Mouse (Mus musculus) ovary, postnatal 10 days (tissue): ENCODE results near the gene Nlgn1.

Experiments used
- DNase-seq: peaks from one replicate; pipeline ENCODE4 v3.0.0; 2022; ENCODE audit warnings: low spot score

The Nlgn1 gene

DNA sequence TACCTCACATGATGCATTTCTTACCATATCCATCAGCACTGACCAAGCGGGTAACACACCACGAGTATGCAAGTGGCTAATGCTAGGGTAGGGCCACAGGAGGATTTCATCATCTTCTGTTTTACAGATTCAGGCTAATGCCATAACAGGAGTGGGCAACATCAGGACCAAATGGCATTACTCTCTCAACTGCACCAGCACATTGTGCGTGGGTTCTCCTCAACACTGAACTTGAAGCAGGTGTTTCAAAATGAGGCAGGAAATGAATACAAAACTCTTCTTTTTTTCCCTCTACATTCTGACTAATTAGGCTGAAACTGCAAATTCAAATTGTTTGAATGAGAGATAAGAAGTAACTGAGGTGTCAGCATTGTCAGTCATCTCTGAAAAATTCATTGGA lies 518.9 kb downstream of the Nlgn1 start:
- no peak for DNase-seq

DNA sequence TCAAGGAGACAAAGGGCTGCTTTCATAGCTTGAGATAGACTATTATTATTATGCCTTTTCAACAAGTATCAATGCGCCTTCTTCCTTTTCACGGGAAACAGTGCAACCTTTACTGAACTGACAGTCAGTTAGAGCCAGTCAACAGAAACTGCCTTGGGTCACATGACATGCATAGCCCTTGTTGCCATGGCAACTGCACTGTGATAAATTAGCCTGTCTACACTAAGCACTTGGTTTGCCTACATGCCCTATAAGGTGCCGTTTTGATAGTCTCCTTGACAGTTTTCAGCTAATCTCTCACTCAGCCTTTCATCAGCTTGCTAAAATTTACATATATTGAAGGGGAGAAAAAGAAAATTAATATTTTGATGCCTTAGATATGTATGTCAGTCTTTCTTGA lies 524.7 kb downstream of the Nlgn1 start:
- no peak for DNase-seq

DNA sequence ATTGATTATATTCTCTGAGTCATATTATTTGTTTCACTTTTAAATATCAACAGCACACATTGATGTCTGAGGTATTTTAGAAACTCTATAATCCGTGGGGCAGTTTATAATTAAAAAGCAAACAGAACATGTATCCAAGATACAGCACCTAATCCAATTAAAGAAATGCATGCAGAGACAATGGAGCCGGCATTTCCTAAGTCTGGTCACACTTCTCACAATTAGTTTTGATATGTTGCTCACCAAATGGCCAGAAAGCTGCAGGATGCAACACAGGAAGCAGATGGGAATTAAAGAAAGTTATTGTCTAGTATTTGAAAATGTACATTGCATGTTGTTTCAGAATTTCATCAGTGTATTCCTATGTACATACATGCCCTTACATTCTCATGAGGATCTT lies 550.6 kb downstream of the Nlgn1 start:
- DNase-seq, result no peak

DNA sequence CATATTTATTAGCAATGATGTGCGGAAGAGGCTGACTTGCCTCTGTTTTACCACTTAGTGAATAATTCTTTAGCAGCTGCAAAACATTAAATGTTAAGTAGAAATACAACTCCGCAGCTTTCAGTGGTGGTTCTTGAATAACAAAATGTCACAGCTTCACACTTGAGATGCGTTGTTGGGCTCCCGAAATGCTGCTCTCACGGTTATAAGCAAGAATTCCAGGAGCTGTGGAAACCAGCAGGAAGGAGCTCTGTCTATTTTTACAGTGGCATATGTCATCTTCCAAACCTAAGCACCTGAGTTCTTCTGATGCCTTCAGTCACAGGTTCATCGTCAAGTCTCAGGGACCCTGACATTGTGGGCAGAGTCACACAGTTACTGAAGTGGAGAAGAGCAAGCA lies 556.8 kb downstream of the Nlgn1 start:
- DNase-seq, result no peak

DNA sequence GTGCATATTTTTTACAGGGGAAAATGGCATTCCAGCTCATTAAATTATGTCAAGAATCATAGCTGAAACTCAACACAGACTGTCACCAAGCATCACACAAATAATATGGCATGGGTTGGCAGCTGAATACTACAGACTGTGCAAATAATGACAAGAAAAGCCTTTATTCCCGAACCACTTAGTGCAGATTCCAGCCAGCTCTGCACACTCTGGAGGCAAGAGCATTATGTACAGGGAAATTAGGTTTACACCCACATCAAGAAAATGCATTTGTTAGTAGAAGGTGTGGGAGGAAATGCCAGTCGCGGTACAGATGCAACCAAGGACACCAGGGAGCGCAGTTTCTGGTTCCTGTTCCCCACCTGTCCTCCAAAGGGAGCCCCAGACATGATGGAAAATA lies 558.4 kb downstream of the Nlgn1 start:
- no peak for DNase-seq

DNA sequence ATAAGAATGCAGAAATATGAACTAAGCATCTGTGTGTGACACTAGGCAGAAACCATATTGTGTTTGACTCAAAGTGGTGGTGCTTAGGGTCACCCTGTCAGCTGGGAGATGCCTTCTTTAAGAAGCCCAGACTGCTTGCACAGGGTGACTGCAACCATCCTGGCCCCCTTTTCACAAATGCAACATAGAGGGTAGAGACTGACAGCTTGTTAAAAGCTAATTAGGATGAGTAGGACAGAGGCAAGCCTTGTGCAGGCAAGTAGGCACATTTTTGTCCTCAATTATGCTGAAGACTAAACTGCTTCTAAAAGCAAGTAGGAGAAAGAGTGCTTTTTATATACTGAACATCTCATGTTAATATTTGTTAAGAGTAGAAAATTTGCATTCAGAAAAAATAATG lies 558.8 kb downstream of the Nlgn1 start:
- DNase-seq, result no peak

DNA sequence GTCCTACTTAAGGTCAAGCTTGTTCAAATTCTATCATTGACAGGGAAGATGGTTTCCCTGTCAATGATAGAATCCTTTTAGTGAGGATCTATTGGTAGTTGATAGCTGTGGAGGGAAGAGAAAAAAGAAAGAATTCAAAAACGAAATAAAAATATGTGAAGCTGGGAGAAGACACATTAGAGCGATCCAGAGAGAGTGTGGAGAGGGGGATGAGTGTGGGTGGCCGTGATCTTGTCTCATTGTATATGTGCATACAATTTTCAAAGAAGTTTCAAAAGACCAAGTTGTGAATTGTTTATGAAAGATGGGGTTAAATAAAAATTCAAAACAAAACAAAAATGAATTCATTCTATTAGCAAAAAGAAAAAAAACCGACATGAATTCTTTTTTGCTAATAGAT lies 568.6 kb downstream of the Nlgn1 start:
- DNase-seq, result no peak

DNA sequence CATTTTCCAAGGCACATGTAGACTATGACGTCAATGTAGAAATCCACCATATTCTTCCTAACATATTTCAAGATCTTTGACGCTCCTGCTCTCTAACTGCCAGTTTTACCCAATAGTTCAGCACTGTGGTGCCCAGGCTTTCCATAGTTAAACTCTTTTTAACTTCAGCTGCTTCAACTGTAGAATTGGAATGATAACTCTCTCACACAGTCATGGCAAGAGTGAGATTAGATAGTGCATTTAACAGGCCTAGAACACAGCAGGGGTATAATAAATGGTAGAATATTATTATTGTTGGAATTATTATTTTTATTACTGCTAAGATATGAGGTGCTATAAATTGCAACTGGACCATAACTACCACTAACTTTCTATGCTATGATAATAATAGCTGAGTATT lies 574.4 kb downstream of the Nlgn1 start:
- DNase-seq, result no peak

DNA sequence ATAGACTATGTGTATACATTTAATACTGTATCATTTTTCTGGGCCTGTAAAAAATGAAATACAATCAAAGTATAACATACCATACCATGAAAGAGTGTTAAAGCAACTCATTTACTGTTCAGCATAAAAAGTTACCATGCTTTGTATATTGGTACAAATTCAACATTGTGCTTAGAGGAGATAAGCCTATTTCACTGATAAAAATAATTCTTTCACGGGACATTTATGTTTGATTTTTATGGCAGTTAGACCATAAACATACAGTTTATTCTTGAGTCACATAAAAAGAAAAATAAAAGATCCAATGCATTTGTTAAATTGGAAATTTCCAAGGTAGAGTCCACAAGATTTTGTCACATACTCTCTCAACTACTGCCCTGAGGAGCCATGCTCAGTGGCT lies 608.1 kb downstream of the Nlgn1 start:
- DNase-seq, result no peak

DNA sequence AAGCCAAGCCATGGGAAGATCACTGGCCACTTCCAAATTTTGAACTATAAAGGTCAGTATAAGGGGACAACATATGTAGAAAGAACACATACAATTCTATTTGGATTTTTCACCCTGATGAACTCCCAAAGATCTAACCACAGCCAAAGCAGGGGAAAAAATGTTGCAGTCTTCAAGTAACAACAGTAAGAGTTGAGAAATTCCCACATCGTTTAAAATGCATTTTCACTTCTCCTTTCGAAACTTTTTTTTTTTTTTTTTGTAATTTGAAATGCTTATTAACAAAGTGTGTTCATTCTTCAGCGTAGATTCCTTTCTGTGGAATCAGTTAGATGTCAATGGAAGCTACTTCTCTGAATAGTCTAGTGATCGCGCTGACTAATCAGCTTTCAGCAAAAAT lies 610.8 kb downstream of the Nlgn1 start:
- no peak for DNase-seq

DNA sequence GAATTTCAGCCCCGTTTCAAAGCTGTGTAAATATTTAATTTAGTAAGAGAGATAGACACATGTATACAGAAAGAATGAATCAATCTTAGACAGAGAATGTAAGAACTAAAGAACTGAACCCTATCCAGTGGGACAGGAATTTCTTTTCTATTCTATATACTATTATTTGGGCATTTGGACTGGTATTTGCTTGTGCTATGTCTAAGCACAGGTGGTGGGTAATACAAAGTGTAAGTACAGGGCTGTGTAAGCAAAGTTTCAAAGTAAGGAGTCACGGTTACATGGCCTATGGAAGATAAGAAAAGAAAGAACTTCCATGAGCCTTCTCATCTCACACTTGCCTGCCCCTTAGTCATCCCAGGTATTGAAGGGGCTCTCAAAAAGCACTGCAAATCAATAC lies 624.9 kb downstream of the Nlgn1 start:
- DNase-seq, result no peak

DNA sequence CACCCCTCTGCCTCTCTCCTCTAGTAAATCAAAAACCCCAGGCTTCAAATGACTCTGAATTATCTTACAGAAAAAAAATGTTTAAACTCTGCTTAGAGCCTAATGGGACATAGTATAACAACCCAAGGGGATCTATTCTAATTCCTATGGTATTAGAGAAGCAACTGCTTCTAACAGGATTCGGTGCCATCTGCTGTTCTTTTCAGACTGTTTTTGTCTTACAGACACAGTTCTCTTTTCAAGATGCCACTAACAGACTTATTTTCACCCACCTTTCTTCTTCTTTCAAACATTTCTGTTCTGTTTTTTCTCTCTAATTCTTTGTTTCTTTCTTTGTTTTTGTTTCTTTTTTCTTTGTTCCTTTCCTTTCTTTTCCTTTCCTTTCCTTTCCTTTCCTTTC lies 635.0 kb downstream of the Nlgn1 start:
- DNase-seq, result no peak

DNA sequence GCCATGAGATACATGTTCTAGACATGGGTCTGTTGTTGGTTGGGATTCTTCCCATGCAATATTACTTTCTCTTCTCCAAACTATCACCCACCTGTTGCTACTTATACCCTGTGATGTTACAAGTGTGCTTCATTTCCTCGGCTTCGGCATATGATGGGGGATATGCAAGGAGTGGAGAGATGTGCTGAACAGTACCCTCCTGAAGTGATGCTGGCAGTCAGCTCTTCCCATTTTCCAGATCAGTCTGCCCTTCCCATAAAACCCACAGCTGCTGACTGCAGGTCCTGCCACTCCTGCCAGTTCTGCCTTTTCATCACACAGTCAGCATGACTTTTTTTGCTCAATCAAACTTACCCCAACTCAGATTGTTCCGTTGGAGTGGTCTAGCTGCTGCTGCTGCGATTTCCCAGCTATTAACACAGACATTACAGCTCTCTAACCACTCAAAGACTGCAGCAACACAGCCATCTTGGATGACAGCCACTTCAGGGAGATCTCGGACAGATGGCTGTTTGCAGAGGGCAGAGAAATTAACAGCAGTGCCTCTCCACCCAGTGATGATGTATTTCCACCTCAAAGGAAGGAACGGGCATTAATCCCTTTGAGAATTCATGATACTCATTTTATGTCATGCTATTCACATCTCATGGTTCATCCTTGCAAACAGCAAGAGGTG lies 643.3 kb downstream of the Nlgn1 start:
- DNase-seq, result no peak

DNA sequence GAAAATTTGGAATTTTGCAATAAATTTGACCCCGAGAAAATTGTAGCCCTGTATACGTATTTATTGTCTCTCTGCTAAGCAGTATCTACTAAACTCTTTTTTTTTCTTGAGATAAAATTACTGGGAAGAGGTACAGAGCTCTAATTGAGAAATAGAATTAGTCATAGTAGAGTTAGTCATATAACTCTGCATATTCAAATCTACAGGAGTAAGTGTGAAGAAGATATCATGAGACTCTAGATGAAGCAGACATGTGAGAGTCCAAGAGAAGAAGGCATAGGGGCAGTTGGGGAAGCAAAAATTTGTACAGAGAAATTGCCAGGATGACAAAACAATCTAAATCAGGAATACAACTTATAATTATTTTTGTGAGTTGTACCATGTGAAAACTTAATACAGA lies 648.6 kb downstream of the Nlgn1 start:
- no peak for DNase-seq

DNA sequence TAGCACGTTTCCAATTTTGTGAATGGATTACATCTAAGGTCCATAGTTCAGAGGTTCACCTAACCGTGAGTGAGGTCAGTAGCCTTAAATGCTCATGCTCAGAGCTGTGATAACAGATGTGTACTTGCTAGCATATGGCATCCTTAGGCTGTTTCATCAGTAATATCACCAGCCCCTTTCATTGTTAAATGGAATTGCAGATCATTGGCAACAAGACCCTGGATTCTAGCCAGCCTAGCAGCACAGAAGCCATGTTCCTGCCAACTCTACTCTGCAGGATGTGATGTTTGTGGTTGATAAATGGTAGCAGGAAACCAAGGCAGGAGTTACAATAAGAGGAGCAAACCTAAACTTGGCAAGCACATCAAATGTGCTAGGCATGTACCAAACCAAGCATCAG lies 652.9 kb downstream of the Nlgn1 start:
- no peak for DNase-seq

DNA sequence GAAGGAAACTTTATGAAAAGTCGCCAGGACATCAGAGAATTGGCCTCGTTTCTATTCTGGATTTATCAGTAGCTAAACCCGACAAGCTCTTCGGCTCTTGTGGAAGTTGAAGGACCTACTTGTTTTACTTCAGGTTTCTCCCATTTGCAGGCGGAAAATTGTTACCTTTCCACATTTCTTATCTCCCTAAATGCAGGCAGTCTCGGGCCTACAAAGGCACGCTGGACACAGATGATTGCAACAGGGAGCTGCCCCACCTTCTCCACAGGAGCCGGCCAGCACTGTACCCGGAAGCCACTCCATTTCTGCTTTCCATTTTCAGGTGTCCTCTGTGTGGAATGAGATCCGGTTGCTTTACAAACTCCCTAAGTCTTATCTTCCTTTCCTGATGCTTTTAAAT lies 656.4 kb downstream of the Nlgn1 start:
- no peak for DNase-seq

DNA sequence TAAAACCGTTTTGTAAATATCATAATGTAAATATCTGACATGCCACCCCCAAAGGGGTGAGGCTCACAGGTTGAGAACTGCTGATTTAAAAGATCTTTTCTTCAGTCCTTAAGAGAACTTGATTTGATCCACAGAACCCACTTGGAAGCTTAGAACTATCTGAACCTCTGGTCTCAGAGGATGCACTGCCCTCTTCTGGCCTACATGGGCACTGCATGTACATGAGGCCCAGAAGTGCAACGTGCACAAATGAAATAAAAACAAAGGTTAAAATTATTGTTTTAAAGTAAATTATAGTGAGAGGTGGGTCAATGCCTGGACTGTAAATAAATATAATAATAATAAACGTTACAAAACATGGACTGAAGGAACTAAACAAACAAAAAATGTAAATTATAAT lies 657.2 kb downstream of the Nlgn1 start:
- no peak for DNase-seq

DNA sequence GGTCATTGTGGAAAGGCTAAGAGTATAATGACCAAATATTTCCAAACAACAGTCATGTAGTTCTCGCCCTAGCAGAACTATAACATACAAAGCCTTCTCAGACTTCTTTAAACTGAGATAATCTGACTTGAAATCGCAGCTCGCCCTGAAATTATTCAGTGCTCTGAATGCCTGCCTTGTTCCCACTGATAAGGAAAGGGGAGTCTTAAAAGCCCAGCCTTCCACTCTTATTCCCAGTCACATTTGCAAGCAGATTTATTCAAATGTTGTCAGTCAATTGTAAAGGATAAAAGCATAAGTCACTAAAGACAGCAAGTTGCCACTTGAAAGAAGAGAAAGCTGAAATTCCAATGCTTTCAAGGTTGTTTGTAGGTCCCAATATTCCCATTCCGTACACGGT lies 658.9 kb downstream of the Nlgn1 start:
- no peak for DNase-seq

DNA sequence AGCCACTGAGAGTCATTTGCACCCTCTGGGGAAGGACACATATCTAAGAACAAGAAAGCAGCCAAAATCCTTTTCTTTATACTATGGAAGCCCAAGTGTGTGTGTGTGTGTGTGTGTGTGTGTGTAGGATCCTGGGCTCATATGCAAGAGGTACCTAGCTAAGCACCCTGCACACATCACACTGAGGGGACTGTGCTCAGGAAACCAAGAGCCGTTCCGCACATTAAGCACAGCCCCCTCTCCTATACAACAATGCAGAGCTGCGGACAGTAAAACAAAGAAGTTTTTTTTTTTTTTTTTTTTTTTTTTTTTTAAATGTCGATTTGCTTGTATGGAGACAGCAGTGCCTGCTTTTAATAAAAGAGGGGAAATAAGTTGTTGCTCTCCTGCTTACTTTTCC lies 659.5 kb downstream of the Nlgn1 start:
- DNase-seq, result no peak

DNA sequence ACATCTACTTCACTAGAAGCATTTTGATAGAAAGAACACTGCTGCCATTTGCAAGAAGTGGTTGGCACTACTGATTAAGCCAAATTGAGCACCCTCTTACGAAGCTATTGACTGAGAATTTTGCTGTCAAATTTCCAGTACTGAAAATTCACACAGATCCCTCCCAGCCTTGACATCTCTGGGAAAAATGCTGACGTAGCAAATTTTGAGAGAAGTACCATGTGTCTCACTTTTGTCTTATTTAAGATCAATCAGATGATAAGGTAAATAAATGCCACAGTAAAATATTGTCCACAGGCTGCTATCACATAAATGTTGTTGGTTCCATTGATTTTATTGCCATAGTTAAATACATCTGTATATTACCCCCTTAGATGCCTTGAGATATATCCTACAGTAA lies 668.8 kb downstream of the Nlgn1 start:
- no peak for DNase-seq

DNA sequence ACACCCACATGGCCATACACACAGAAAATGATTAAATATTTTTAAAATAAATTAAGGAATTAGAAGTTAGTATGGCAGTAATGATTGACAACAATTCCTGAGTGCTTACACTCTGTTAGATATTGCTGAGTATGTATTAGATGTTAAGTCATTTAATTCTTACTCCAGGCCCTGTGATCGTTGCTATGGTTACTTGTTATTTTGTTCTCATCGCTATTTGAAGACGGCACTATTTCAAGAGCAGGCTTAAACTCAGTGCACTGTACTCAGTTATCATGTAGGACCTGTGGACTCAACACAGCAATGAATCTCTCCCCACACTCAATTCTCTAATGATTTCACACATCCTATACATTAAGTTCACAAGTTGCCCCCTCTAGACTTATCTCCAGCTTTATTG lies 672.0 kb downstream of the Nlgn1 start:
- DNase-seq, result no peak

DNA sequence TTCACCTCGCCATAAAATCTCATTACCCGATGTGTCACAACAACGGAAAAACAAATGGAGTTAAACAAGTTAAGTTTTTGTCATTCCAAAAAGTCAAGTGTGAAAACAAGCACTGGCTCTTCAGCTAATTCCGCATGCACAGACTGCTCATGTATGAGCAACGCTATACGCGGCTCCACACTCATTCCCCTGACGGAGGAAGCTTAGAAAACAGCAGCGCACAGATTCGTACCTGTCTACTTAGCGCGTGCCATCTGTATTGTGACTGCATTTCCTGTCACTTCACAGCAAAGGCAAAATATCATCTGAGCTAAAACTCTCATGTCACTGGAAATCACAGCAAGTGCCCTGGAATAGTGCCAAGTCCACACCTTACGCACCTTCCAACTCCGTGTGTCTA lies 674.3 kb downstream of the Nlgn1 start:
- no peak for DNase-seq

DNA sequence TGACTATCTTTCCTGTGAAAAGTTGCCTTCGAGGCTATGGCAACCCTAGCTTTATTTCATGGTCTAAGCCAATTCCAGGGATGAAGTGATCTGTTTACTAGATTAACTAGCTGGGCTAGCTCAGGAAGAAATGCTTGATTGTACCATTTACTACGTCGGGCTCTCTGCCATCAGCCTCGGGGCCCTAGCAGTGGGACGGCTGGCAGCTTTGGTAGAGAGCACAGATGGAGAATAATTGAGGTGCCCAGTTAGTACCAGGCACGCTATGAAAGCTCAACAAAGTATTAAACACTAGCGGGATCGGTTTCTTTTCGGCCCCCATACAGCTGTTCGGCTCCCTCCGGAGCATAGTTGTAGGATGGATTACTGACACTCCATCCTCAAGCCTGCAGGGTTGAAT lies 675.2 kb downstream of the Nlgn1 start:
- no peak for DNase-seq

DNA sequence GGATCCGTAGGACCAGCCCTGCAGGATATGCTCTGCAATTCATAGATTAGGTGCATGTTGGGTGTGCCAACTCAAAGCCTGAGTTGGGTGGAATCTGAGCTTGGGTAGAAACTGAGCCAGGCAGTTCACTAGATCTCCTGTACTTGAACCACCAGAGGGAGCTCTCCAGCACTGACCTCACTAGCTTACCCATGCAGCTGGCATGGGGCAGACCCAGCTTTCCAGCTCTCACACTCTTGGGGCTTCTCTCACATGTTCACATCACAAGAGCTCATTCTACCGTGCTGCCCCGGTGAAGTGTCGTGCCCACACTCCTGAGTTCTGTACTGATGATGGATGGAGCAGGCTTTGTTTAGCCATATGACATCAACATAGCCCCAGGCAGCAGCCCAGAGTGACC lies 679.2 kb downstream of the Nlgn1 start:
- no peak for DNase-seq
